Mouse (Mus musculus) testis, adult 2 months (tissue): Measurements from ENCODE around the gene Nup153.

Experiments used
- CTCF ChIP-seq: fragments of 200-500 bp; IDR thresholded peaks from 2 replicates; pipeline ENCODE4 v1.5.1; 2012; ENCODE audit warnings: low read depth, mild to moderate bottlenecking, inconsistent platforms, low read length, moderate library complexity; ENCODE audit not compliant: control insufficient read depth, insufficient read depth, insufficient replicate concordance
- POLR2A ChIP-seq: fragments of 200-500 bp; IDR thresholded peaks from 2 replicates; pipeline ENCODE4 v1.6.1; 2012; ENCODE audit warnings: low read depth, mild to moderate bottlenecking, inconsistent platforms, low read length, moderate library complexity; ENCODE audit not compliant: control insufficient read depth

- TF ChIP-seq POLR2A = no peak
- TF ChIP-seq CTCF = no peak
Measured at GRCm38 (mm10) chr13:46748138-46748873, 20.6 kb upstream of the Nup153 start.
